Mouse (Mus musculus) heart, adult 2 months (tissue): ENCODE data around the gene Ncbp3. TPM values are rescaled to one million over a fixed set of nuclear protein-coding genes. Genes with fewer than 3 reads are reported as not detected.
A peak's percentile ranks its signal among the peaks of the same experiment; 100 is the strongest.

Experiments
- DNase-seq, 2 experiments: peaks; one replicate each; pipeline ENCODE4 v3.0.0; 2021
- H3K27ac ChIP-seq: fragments of 200-600 bp; 2 replicates; pipeline ENCODE4 v1.8.1; 2022
- H3K27me3 ChIP-seq: fragments of 200-500 bp; 2 replicates; pipeline ENCODE4 v1.6.1; 2012; ENCODE audit warnings: mild to moderate bottlenecking, low read length, inconsistent platforms, mixed read lengths; ENCODE audit not compliant: control insufficient read depth, insufficient read depth
- H3K36me3 ChIP-seq: fragments of 200-500 bp; 2 replicates; pipeline ENCODE4 v1.6.1; 2012; ENCODE audit warnings: low read length, inconsistent platforms; ENCODE audit not compliant: control insufficient read depth, insufficient read depth
- H3K4me1 ChIP-seq: fragments of 200-500 bp; 2 replicates; pipeline ENCODE4 v1.6.1; 2011; ENCODE audit warnings: low read length; ENCODE audit not compliant: control insufficient read depth, insufficient read depth
- H3K4me3 ChIP-seq: fragments of 200-600 bp; 2 replicates; pipeline ENCODE4 v1.8.1; 2022
- H3K79me2 ChIP-seq: fragments of 200-500 bp; replicated peaks from 2 replicates; pipeline ENCODE4 v1.6.1; 2012; ENCODE audit warnings: mild to moderate bottlenecking, inconsistent platforms, low read length, moderate library complexity, mixed read lengths; ENCODE audit not compliant: control insufficient read depth, insufficient read depth
- H3K9ac ChIP-seq: fragments of 200-500 bp; 2 replicates; pipeline ENCODE4 v1.6.1; 2012; ENCODE audit warnings: low read depth, mild to moderate bottlenecking, control low read depth, inconsistent platforms, low read length, mixed read lengths
- CTCF ChIP-seq: fragments of 200-600 bp; IDR thresholded peaks from 2 replicates; pipeline ENCODE4 v1.8.1; 2022; ENCODE audit warnings: antibody characterized with exemption, mild to moderate bottlenecking, moderate library complexity
- EP300 ChIP-seq: fragments of 200-500 bp; IDR thresholded peaks from 2 replicates; pipeline ENCODE4 v1.6.1; 2011; ENCODE audit warnings: low read depth, low read length, control low read depth; ENCODE audit not compliant: insufficient read depth
- POLR2A ChIP-seq: fragments of 200-500 bp; IDR thresholded peaks from 2 replicates; pipeline ENCODE4 v1.6.1; 2011; ENCODE audit warnings: mild to moderate bottlenecking, low read depth, low read length, control low read depth; ENCODE audit not compliant: insufficient read depth
- WGBS: fragments of 180-500 bp; shearing (Covaris S2); methylation state at CpG from one replicate; pipeline ENCODE4 v1.1.7; 2018; 5-methylcytosine and 5-hydroxymethylcytosine counted together
- intact Hi-C: fragments of 180-260 bp; cut with DNase I; formaldehyde crosslinking; loops from one replicate; pipeline ENCODE4 v1.15.1; 2025
- polyA plus RNA-seq: library from polyadenylated mRNA; depleted of rRNA; stranded (reverse); fragments of >200 nt; gene quantifications from 2 replicates; pipeline ENCODE4 v1.2.3, GENCODE M21; 2012
- total RNA-seq, 2 experiments: library from RNA; stranded (reverse); gene quantifications; 2 replicates each; pipeline ENCODE4 v1.2.3; 2021

Ncbp3 gene
- total and polyA plus RNA-seq, 3 experiments = 2.0 to 5.7 (median 5.6) TPM

GRCm38 (mm10) chr11:73023099-73023498 is 24.5 kb upstream of the Ncbp3 start:
- no peak for TF ChIP-seq POLR2A
- no peak for TF ChIP-seq CTCF
- TF ChIP-seq EP300 = no peak
- Histone ChIP-seq H3K4me3 (no peak overlapping the region), H3K27ac (no peak overlapping the region; the same call in 1 of the 2 replicates), H3K79me2 (no peaks in the 10 kb centered on the region), H3K27me3 (no peaks in the 10 kb centered on the region), H3K4me1 (peaks cover 12% of the 10 kb centered on the region), H3K36me3 (no peaks in the 10 kb centered on the region), H3K9ac (no peak overlapping the region)
- intact Hi-C loops = no loop called here
- 68% methylated on average over 9 of the region's 9 CpGs for WGBS
- peak; percentile 72 to 83 for DNase-seq

- no peak overlapping the region for H3K9ac ChIP-seq
- no peak overlapping the region for H3K4me3 ChIP-seq
- intact Hi-C loops = no loop called here
- H3K79me2 ChIP-seq = no peaks in the 10 kb centered on the region
- 65% methylated on average over 4 of the region's 4 CpGs for WGBS
- H3K36me3 ChIP-seq = no peaks in the 10 kb centered on the region
- no peak for DNase-seq
- H3K27ac ChIP-seq = no peak overlapping the region
- TF ChIP-seq POLR2A = no peak
- TF ChIP-seq CTCF = no peak
- TF ChIP-seq EP300 = no peak
- H3K27me3 ChIP-seq = no peaks in the 10 kb centered on the region
- peaks cover 12% of the 10 kb centered on the region for H3K4me1 ChIP-seq
Observed at GRCm38 (mm10) chr11:73023827-73024226, 23.8 kb upstream of the Ncbp3 start.

GRCm38 (mm10) chr11:73024236-73024904 is 23.2 kb upstream of the Ncbp3 start:
- H3K79me2 ChIP-seq = no peaks in the 10 kb centered on the region
- no peak overlapping the region for H3K9ac ChIP-seq
- intact Hi-C loops = no loop called here
- DNase-seq = peak in 1 of 2 experiments; percentile 67
- TF ChIP-seq EP300 = 0 out of 2 replicates have a peak, but pooled peaks have one; percentile 29
- no peak for TF ChIP-seq CTCF
- no peak for TF ChIP-seq POLR2A
- no peaks in the 10 kb centered on the region for H3K27me3 ChIP-seq
- no peaks in the 10 kb centered on the region for H3K36me3 ChIP-seq
- H3K4me3 ChIP-seq = no peak overlapping the region
- peaks cover 12% of the 10 kb centered on the region for H3K4me1 ChIP-seq
- no peak overlapping the region for H3K27ac ChIP-seq
- 41% methylated on average over 7 of the region's 7 CpGs for WGBS

GRCm38 (mm10) chr11:73026961-73027360 is 20.6 kb upstream of the Ncbp3 start:
- intact Hi-C loops = no loop called here
- TF ChIP-seq POLR2A (no peak), CTCF (no peak), EP300 (no peak)
- Histone ChIP-seq H3K27ac (no peak overlapping the region), H3K36me3 (no peaks in the 10 kb centered on the region), H3K9ac (no peak overlapping the region), H3K4me1 (peaks cover 12% of the 10 kb centered on the region), H3K27me3 (no peaks in the 10 kb centered on the region), H3K4me3 (no peak overlapping the region), H3K79me2 (no peaks in the 10 kb centered on the region)
- 70% methylated on average over 8 of the region's 8 CpGs for WGBS
- no peak for DNase-seq

- WGBS = 21% methylated on average over 20 of the region's 20 CpGs
- H3K27me3 ChIP-seq = no peaks in the 10 kb centered on the region
- H3K36me3 ChIP-seq = no peaks in the 10 kb centered on the region
- peaks cover 2% of the 10 kb centered on the region for H3K4me1 ChIP-seq
- DNase-seq = peak; percentile 84 to 90
- H3K9ac ChIP-seq = peak overlapping the region; percentile 66
- intact Hi-C loops = no loop called here
- peak overlapping the region; percentile 38 for H3K4me3 ChIP-seq
- H3K27ac ChIP-seq = peak overlapping the region; percentile 55; the same call in 1 of the 2 replicates
- TF ChIP-seq CTCF (peak; percentile 30), EP300 (no peak), POLR2A (no peak)
- H3K79me2 ChIP-seq = no peaks in the 10 kb centered on the region
Observed at GRCm38 (mm10) chr11:73030821-73031498, 16.6 kb upstream of the Ncbp3 start.

- Histone ChIP-seq H3K4me3 (no peak overlapping the region), H3K9ac (no peak overlapping the region), H3K27ac (no peak overlapping the region), H3K36me3 (no peaks in the 10 kb centered on the region), H3K27me3 (no peaks in the 10 kb centered on the region), H3K79me2 (no peaks in the 10 kb centered on the region), H3K4me1 (peaks cover 2% of the 10 kb centered on the region)
- 80% methylated on average over 5 of the region's 5 CpGs for WGBS
- no peak for TF ChIP-seq EP300
- TF ChIP-seq POLR2A = no peak
- no peak for TF ChIP-seq CTCF
- no peak for DNase-seq
- intact Hi-C loops = no loop called here
Observed at GRCm38 (mm10) chr11:73031536-73031935, 16.0 kb upstream of the Ncbp3 start.
